Mouse (Mus musculus) neural tube, embryonic 15.5 days (tissue): Measurements from ENCODE around the gene Ccdc39. TPM values are rescaled to one million over a fixed set of nuclear protein-coding genes. Genes with fewer than 3 reads are reported as not detected.
A peak's percentile ranks its signal among the peaks of the same experiment; 100 is the strongest.

Source experiments
- ATAC-seq: fragments of 200-750 bp; cut with Nextera tagmentation; 2 replicates; pipeline ENCODE4 v1.8.0; 2017; ENCODE audit warnings: mild to moderate bottlenecking, moderate TSS enrichment, moderate library complexity; ENCODE audit not compliant: low FRiP score
- H3K27ac ChIP-seq: fragments of 300-500 bp; sonication (generic); replicated peaks from 2 replicates; pipeline ENCODE4 v1.5.1; 2015; ENCODE audit warnings: mild to moderate bottlenecking, inconsistent platforms
- H3K27me3 ChIP-seq: fragments of 300-500 bp; sonication (generic); replicated peaks from 2 replicates; pipeline ENCODE4 v1.6.1; 2015; ENCODE audit warnings: inconsistent platforms
- H3K36me3 ChIP-seq: fragments of 300-500 bp; sonication (generic); 2 replicates; pipeline ENCODE4 v1.6.1; 2015; ENCODE audit warnings: inconsistent platforms
- H3K4me1 ChIP-seq: fragments of 300-500 bp; sonication (generic); 2 replicates; pipeline ENCODE4 v1.6.1; 2015; ENCODE audit warnings: inconsistent platforms
- H3K4me2 ChIP-seq: fragments of 300-500 bp; sonication (generic); 2 replicates; pipeline ENCODE4 v1.6.1; 2015; ENCODE audit warnings: inconsistent platforms, mild to moderate bottlenecking, moderate library complexity
- H3K4me3 ChIP-seq: fragments of 300-500 bp; sonication (generic); replicated peaks from 2 replicates; pipeline ENCODE4 v1.5.1; 2015; ENCODE audit warnings: mild to moderate bottlenecking, inconsistent platforms
- H3K9ac ChIP-seq: fragments of 300-500 bp; sonication (generic); replicated peaks from 2 replicates; pipeline ENCODE4 v1.6.1; 2015; ENCODE audit warnings: mild to moderate bottlenecking, inconsistent platforms
- H3K9me3 ChIP-seq: fragments of 300-500 bp; sonication (generic); replicated peaks from 2 replicates; pipeline ENCODE4 v1.6.1; 2016; ENCODE audit warnings: inconsistent platforms
- WGBS: fragments of 180-500 bp; shearing (Covaris S2); methylation state at CpG from one replicate; pipeline ENCODE4 v1.1.7; 2015; ENCODE audit warnings: mixed read lengths; 5-methylcytosine and 5-hydroxymethylcytosine counted together
- polyA plus RNA-seq: library from polyadenylated mRNA; unstranded; fragments of >200 nt; fragmentation: Nextera tagmentation; extraction: Ambion mirVana; gene quantifications from 2 replicates; pipeline ENCODE4 v1.2.1, GENCODE M21; 2015

Gene Ccdc39
- polyA plus RNA-seq, 1 experiment from 2014 or later = 13.3 TPM

DNA sequence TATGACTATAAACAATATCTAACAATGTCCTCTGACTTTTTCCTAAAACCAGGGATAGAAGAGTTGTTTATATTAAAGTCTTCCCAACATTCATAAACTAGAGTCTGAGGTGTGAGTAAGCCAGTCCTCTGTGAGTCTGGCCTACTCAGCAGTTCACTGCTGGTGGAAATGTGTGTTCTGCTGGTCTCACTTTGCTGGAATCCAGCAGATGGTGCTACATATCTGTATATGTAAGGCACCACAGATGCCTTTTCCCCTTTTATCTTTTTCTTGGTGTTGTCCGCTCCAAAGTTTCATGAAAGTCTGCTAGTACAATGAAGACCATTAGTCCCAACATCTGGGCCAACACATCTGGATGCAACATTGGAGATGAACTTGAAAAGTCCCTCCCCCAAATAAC is 9.0 kb upstream of the Ccdc39 start:
- ATAC-seq = no peak

DNA sequence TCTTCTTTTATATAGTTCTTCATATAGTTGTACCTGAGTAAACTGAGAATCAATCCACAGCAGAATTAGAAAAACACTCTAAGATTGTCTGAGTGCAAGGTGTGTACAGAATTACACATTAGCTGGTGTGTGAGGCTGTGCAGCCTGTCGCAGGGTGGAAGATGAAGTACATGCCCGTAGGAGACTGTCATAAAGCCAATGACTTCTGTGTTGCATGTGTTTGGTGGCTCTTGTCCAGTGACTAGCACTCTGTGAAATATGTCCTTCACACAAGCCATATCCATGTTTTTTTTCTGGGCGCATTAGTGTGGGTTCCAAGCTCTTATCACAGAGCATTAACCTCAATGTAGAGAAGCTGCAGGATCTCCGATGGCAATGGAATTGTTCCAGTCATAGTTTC is 6.7 kb upstream of the Ccdc39 start:
- no peak for ATAC-seq
- no peak overlapping the region for H3K4me3 ChIP-seq
- H3K9ac ChIP-seq = no peak overlapping the region
- no peaks in the 10 kb centered on the region for H3K9me3 ChIP-seq
- H3K27ac ChIP-seq = no peak overlapping the region
- WGBS = 92% methylated on average over 4 of the region's 4 CpGs
- H3K4me1 ChIP-seq = no peaks in the 10 kb centered on the region
- H3K4me2 ChIP-seq = no peak overlapping the region
- H3K27me3 ChIP-seq = no peaks in the 10 kb centered on the region
- no peaks in the 10 kb centered on the region for H3K36me3 ChIP-seq

More for the DNA sequence above, 9.0 kb upstream of the Ccdc39 start:
- Histone ChIP-seq H3K9ac (no peak overlapping the region), H3K9me3 (no peaks in the 10 kb centered on the region), H3K4me2 (no peak overlapping the region), H3K4me3 (no peak overlapping the region), H3K36me3 (no peaks in the 10 kb centered on the region), H3K4me1 (no peaks in the 10 kb centered on the region), H3K27ac (no peak overlapping the region), H3K27me3 (no peaks in the 10 kb centered on the region)
- WGBS = 61% methylated on average over 1 of the region's 1 CpGs

DNA sequence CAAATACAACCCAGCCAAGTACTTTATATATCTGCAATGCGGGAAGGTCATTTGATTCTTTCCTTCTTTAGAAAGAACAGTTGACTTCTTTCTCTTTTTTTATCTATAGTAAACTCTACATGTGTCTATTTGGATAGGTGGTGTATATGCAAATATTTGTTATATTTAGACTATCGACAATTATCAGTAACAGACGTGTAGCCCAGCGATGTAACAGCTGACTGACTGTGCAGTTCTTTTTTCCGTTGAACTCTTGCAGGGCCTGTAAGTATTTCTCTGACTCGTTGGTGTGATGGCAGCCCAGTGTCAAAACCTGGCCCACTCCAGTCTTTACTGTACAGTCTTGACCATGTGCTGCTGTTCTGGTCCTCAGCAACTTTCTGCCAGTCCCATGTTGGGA is 2.5 kb upstream of the Ccdc39 start:
- Histone ChIP-seq H3K9me3 (no peaks in the 10 kb centered on the region), H3K27ac (no peak overlapping the region), H3K27me3 (no peaks in the 10 kb centered on the region), H3K4me1 (peaks cover 9% of the 10 kb centered on the region; the same call in 1 of the 2 replicates), H3K4me3 (no peak overlapping the region), H3K4me2 (no peak overlapping the region), H3K9ac (no peak overlapping the region), H3K36me3 (no peaks in the 10 kb centered on the region)
- WGBS = 83% methylated on average over 6 of the region's 6 CpGs
- ATAC-seq = no peak

DNA sequence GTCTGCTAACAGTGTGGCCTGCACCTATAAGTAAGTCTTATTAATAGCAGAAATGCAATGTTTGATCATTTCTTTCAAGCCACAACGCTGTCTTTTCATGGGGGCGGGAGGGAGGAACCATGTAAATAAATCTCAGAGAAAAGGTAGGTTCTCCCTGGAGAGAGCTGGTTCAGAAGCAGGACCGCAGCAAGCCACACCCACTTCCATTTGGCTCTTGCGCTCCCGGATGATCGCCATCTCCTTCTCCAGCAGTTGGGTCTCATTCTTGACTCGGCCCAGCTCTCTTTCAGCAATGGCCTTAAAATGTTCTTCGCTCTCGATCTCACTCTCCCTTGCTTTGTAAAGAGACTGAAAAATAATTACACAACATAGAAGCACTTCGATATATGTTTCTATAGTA is 5.2 kb downstream of the Ccdc39 start:
- H3K9me3 ChIP-seq = no peaks in the 10 kb centered on the region
- no peak overlapping the region for H3K9ac ChIP-seq
- 72% methylated on average over 10 of the region's 10 CpGs for WGBS
- no peak overlapping the region for H3K4me3 ChIP-seq
- no peaks in the 10 kb centered on the region for H3K36me3 ChIP-seq
- peaks cover 4% of the 10 kb centered on the region; the same call in 1 of the 2 replicates for H3K4me1 ChIP-seq
- no peak overlapping the region for H3K27ac ChIP-seq
- H3K27me3 ChIP-seq = no peaks in the 10 kb centered on the region
- no peak overlapping the region for H3K4me2 ChIP-seq
- no peak for ATAC-seq

DNA sequence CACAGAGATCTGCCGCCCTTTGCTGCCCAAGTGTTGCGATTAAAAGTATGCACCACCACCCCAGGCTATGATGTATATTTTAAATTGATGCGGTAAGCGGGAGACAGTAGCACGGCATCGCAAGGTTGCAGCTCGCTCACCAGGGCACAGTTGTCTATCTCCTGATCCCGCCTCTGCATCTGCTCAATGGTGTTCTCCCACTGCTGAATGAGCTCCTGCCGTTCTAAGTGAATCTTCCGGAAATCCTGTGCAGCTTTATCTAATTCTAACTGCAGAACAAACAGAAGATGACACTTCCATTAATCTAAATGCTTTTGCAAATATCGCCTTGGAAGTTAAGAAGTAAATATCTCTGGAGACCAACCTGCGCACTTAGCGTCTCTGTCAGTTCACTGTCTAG is 7.5 kb downstream of the Ccdc39 start:
- ATAC-seq = no peak
- WGBS = 93% methylated on average over 13 of the region's 13 CpGs
- H3K4me3 ChIP-seq = no peak overlapping the region

DNA sequence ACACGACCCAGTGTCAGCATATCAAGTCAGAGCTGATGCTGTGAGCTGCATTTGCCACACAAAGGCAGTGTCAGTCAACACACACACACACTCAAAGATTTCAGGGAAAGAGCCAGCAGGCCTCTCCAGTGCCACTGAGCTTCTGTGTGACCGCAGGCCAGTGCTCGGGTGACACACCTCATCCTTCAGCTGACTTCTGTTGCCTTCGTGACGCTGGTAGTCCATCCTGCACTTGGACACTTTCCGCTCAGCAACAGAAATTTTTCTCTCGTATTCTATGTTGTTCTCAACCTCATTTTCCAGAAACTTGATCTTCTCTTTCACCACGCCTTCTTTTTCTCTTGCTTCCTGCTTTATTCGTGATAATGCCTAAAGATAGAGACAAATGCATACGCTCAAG is 11.8 kb downstream of the Ccdc39 start:
- Histone ChIP-seq H3K9ac (no peak overlapping the region), H3K27ac (no peak overlapping the region), H3K4me2 (no peak overlapping the region), H3K4me1 (no peaks in the 10 kb centered on the region), H3K36me3 (no peaks in the 10 kb centered on the region), H3K9me3 (no peaks in the 10 kb centered on the region), H3K4me3 (no peak overlapping the region), H3K27me3 (no peaks in the 10 kb centered on the region)
- 91% methylated on average over 10 of the region's 10 CpGs for WGBS
- no peak for ATAC-seq

More for the DNA sequence above, 7.5 kb downstream of the Ccdc39 start:
- Histone ChIP-seq H3K27me3 (no peaks in the 10 kb centered on the region), H3K9ac (no peak overlapping the region), H3K4me1 (no peaks in the 10 kb centered on the region), H3K27ac (no peak overlapping the region), H3K4me2 (no peak overlapping the region), H3K36me3 (no peaks in the 10 kb centered on the region), H3K9me3 (no peaks in the 10 kb centered on the region)

DNA sequence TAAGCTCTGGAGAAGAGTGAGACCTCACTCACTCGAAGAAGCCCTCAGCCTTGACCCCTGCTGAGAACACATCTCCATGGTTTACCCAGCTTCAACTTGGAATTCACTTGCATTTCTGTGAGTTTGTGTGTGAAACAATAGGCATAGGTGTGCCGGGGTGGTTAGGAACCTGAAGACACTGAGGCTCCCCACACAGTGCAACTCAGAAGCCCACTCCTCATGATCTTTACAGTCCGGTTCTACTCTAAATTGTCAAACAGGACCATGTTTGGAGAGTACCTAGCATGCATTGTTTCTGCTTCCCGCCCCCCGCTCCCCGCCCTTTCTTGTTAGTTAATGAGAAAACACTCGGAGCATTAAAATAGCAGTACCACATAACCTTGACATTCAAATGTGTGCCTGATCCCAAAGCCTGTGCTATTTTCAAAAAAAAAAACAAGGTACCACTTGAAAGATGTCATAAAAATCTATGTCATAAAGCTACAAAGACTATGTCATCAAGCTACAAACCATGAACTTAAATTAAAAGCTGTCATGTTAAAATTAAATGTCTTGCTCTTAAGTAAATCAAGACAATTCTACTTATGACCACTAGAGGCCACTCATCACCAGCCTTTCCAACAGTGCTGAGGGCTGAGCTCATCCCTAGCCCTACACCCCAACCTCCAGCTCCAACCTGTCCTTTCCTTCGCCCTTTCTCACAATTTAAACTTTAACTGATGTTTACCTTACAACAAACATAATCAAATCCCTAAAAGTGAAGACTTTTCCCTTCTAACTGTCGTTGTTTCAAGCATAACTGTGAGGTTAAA is 19.8 kb downstream of the Ccdc39 start:
- no peaks in the 10 kb centered on the region for H3K27me3 ChIP-seq
- no peak overlapping the region for H3K27ac ChIP-seq
- H3K9me3 ChIP-seq = no peaks in the 10 kb centered on the region
- WGBS = 46% methylated on average over 9 of the region's 9 CpGs
- no peak overlapping the region for H3K9ac ChIP-seq
- H3K4me1 ChIP-seq = no peaks in the 10 kb centered on the region
- peak; percentile 63; the same call in 1 of the 2 replicates for ATAC-seq
- H3K4me2 ChIP-seq = no peak overlapping the region
- H3K36me3 ChIP-seq = no peaks in the 10 kb centered on the region
- H3K4me3 ChIP-seq = no peak overlapping the region

DNA sequence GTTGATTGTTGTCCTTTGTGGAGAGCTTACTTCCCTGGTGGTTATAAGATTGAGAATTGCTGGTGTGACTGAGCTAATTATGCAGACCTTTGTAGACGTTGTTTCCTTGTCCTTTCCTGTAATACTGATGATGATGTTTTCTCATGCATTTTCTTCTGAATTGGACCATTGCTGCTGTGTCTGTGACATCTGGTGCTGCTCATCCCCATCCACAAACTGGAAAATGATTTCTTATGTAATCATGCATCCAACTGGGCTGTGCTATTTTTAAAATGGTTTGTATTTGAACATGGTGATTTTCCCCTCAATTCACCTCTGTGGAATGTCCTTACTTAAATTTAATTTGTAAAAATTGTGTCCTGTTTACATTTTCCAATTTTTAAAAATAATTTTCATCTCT is 37.0 kb downstream of the Ccdc39 start:
- 88% methylated on average over 1 of the region's 1 CpGs for WGBS
- Histone ChIP-seq H3K4me1 (no peaks in the 10 kb centered on the region), H3K9ac (no peak overlapping the region), H3K4me3 (no peak overlapping the region), H3K27ac (no peak overlapping the region), H3K9me3 (no peaks in the 10 kb centered on the region), H3K36me3 (peaks cover 47% of the 10 kb centered on the region), H3K27me3 (no peaks in the 10 kb centered on the region), H3K4me2 (no peak overlapping the region)
- no peak for ATAC-seq

DNA sequence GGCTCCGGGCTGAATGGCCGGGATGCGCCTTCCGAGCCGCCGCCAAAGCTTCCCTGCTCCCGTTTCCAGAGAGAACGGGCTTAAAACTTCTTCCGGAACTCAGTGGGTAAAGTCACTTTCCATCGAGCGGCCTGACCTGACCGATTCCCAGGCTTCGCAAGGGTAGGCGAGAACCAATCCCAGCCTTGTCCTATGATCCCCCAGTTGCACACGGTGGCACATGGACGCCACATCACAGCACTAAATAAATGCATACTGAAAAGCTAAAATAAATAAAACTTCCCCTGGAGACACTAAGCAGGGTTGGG is 43.6 kb downstream of the Ccdc39 start:
- Histone ChIP-seq H3K36me3 (peaks cover 11% of the 10 kb centered on the region), H3K27me3 (no peaks in the 10 kb centered on the region), H3K9me3 (no peaks in the 10 kb centered on the region), H3K27ac (peak overlapping the region; percentile 100), H3K4me3 (peak overlapping the region; percentile 85), H3K9ac (peak overlapping the region; percentile 93), H3K4me1 (peaks cover 15% of the 10 kb centered on the region), H3K4me2 (peak overlapping the region; percentile 58)
- WGBS = under 1% methylated on average over 16 of the region's 16 CpGs
- no peak; the same call in 1 of the 2 replicates for ATAC-seq

DNA sequence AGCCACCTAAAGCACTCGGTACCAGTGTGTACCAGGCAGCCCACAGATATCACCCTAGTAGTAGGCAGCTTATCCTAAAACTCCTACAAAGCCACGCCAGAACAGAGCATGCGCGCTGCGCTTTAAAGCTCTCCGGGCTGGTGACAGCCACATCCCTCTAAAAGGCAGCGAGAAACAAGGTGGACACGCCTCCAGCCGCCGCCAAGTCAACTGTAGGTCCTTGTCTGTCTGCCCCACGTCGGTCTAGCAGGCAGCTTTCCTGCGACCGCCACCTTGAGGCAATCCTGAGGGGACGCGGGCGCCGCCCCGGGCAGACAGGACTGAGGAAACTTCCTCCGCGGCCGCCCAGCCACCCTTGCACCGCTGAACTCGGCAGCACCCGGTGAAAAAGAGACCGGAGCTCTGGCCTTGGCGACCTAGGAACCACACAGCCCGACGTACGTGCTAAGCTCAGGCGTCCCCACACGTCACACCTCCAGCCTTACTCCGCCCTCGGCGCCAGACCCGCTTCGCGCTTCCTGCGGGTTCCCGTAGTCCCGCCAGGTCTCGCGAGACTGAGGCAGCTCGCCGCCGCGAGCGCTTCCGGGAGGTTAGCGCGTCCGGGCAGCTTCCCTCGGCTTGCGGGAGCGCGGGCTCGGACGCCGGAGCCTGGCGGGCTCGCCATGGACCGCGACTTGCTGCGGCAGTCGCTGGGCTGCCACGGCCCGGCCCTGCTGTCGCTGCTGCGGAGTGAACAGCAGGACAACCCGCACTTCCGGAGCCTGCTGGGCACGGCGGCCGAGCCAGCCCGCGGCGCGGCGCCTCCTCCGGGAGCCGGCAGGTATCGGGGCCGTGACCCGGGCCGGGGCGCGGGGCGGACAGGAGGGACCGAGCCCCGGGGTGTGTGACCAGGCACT is 44.2 kb downstream of the Ccdc39 start, which contains the start of gene Ttc14:
Ttc14 (plus strand) TSS at position 216 of the 896 bp plus-strand sequence.
- peak; percentile 100 for ATAC-seq
- Histone ChIP-seq H3K27ac (peak within 1 kb of the TSS; percentile 100), H3K9ac (peak within 1 kb of the TSS; percentile 93), H3K36me3 (peaks cover 9% of the 10 kb centered on the region; the same call in 1 of the 2 replicates), H3K9me3 (no peaks in the 10 kb centered on the region), H3K27me3 (no peaks in the 10 kb centered on the region), H3K4me2 (peak within 1 kb of the TSS; percentile 76), H3K4me3 (peak within 1 kb of the TSS; percentile 85), H3K4me1 (peaks cover 15% of the 10 kb centered on the region)
- under 1% methylated on average over 90 of the region's 90 CpGs for WGBS

DNA sequence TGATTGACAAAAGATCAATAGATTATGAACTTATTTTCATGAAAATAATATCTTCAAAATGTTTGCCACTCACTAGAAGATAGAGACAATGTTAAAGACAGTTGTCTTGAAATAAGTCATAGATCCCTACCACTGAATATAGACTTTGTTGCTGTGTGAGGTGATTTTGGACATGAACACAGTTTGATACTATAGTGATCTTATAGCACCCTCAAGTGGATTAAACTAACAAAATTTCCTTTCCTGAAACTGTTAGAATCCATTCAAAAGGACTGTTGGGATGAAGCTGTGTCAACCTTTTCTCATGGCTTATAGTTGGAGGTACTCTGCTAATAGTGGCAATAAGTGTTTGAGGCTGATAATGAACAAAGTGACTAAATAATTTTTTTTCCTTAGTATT is 53.1 kb downstream of the Ccdc39 start:
- Histone ChIP-seq H3K9ac (no peak overlapping the region), H3K4me1 (no peaks in the 10 kb centered on the region), H3K9me3 (no peaks in the 10 kb centered on the region), H3K4me2 (no peak overlapping the region), H3K27me3 (no peaks in the 10 kb centered on the region), H3K36me3 (no peaks in the 10 kb centered on the region), H3K27ac (no peak overlapping the region), H3K4me3 (no peak overlapping the region)
- ATAC-seq = peak; percentile 55; the same call in 1 of the 2 replicates
